Mouse (Mus musculus): ENCODE measurements around the gene Itih2. TPM values are rescaled to one million over a fixed set of nuclear protein-coding genes. Genes with fewer than 3 reads are reported as not detected.

Gene Itih2
- 2.9 and 4.1 TPM in 2 replicates for polyA plus RNA-seq (2015; fragmentation: Nextera tagmentation; extraction: Ambion mirVana)

- H3K9me3 ChIP-seq, result no peaks in the 10 kb centered on the region
- no peak within 1 kb of the TSS for H3K4me2 ChIP-seq
- H3K27ac ChIP-seq, result peak within 1 kb of the TSS; percentile 70
- H3K36me3 ChIP-seq, result no peaks in the 10 kb centered on the region
- no peaks in the 10 kb centered on the region for H3K27me3 ChIP-seq
- H3K9ac ChIP-seq, result no peak within 1 kb of the TSS
- no peak within 1 kb of the TSS for H3K4me3 ChIP-seq
- H3K4me1 ChIP-seq, result no peaks in the 10 kb centered on the region
- ATAC-seq (ENCODE audit: borderline replicate concordance, extremely low read depth, low FRiP score, low TSS enrichment), result no peak
- WGBS, result 81% methylated on average over 4 of the region's 4 CpGs
These were observed at the start of gene Itih2 for GRCm38 (mm10) chr2:10131296-10131695. TSS of gene Itih2 (minus strand) at chr2:10131396.

- no peak overlapping the region for H3K4me2 ChIP-seq
- H3K4me3 ChIP-seq, result no peak overlapping the region
- H3K4me1 ChIP-seq, result no peaks in the 10 kb centered on the region
- no peak overlapping the region for H3K27ac ChIP-seq
- no peak overlapping the region for H3K9ac ChIP-seq
- H3K9me3 ChIP-seq, result no peaks in the 10 kb centered on the region
- 81% methylated on average over 16 of the region's 16 CpGs for WGBS
- no peak for ATAC-seq (ENCODE audit: borderline replicate concordance, extremely low read depth, low FRiP score, low TSS enrichment)
- no peaks in the 10 kb centered on the region for H3K27me3 ChIP-seq
- H3K36me3 ChIP-seq, result no peaks in the 10 kb centered on the region
These were observed 38.8 kb upstream of the Itih2 start for GRCm38 (mm10) chr2:10169991-10170390.

- 43% methylated on average over 8 of the region's 8 CpGs for WGBS
- ATAC-seq (ENCODE audit: borderline replicate concordance, extremely low read depth, low FRiP score, low TSS enrichment), result no peak; the same call in 1 of the 2 replicates
- Histone ChIP-seq H3K9ac (no peak overlapping the region), H3K36me3 (no peaks in the 10 kb centered on the region), H3K4me1 (no peaks in the 10 kb centered on the region), H3K9me3 (no peaks in the 10 kb centered on the region), H3K4me2 (no peak overlapping the region), H3K27ac (no peak overlapping the region), H3K4me3 (no peak overlapping the region), H3K27me3 (no peaks in the 10 kb centered on the region)
These were observed 36.8 kb upstream of the Itih2 start for GRCm38 (mm10) chr2:10168016-10168415.

- Histone ChIP-seq H3K9ac (no peak overlapping the region), H3K27me3 (no peaks in the 10 kb centered on the region), H3K4me3 (no peak overlapping the region), H3K9me3 (no peaks in the 10 kb centered on the region), H3K4me1 (no peaks in the 10 kb centered on the region), H3K27ac (no peak overlapping the region), H3K36me3 (no peaks in the 10 kb centered on the region), H3K4me2 (no peak overlapping the region)
- 80% methylated on average over 11 of the region's 11 CpGs for WGBS
- ATAC-seq (ENCODE audit: borderline replicate concordance, extremely low read depth, low FRiP score, low TSS enrichment), result no peak
These were observed 36.1 kb upstream of the Itih2 start for GRCm38 (mm10) chr2:10167283-10167682.

GRCm38 (mm10) chr2:10166635-10167034, 35.4 kb upstream of the Itih2 start:
- H3K36me3 ChIP-seq, result no peaks in the 10 kb centered on the region

GRCm38 (mm10) chr2:10162011-10162410, 30.8 kb upstream of the Itih2 start:
- no peak overlapping the region for H3K9ac ChIP-seq
- no peak overlapping the region for H3K4me3 ChIP-seq
- H3K27me3 ChIP-seq, result no peaks in the 10 kb centered on the region
- 84% methylated on average over 4 of the region's 4 CpGs for WGBS
- H3K9me3 ChIP-seq, result no peaks in the 10 kb centered on the region
- no peak overlapping the region for H3K4me2 ChIP-seq
- no peaks in the 10 kb centered on the region for H3K4me1 ChIP-seq
- H3K27ac ChIP-seq, result no peak overlapping the region
- no peak for ATAC-seq (ENCODE audit: borderline replicate concordance, extremely low read depth, low FRiP score, low TSS enrichment)
- H3K36me3 ChIP-seq, result no peaks in the 10 kb centered on the region

More at GRCm38 (mm10) chr2:10166635-10167034, 35.4 kb upstream of the Itih2 start:
- WGBS, result 50% methylated on average over 6 of the region's 6 CpGs
- no peak overlapping the region for H3K4me2 ChIP-seq
- no peak overlapping the region for H3K27ac ChIP-seq
- H3K9me3 ChIP-seq, result no peaks in the 10 kb centered on the region
- H3K9ac ChIP-seq, result no peak overlapping the region
- H3K4me3 ChIP-seq, result no peak overlapping the region
- no peaks in the 10 kb centered on the region for H3K4me1 ChIP-seq
- ATAC-seq (ENCODE audit: borderline replicate concordance, extremely low read depth, low FRiP score, low TSS enrichment), result no peak
- H3K27me3 ChIP-seq, result no peaks in the 10 kb centered on the region

- no peaks in the 10 kb centered on the region for H3K27me3 ChIP-seq
- no peak overlapping the region for H3K9ac ChIP-seq
- H3K27ac ChIP-seq, result no peak overlapping the region
- H3K36me3 ChIP-seq, result no peaks in the 10 kb centered on the region
- H3K4me1 ChIP-seq, result peaks cover 13% of the 10 kb centered on the region
- no peak overlapping the region for H3K4me2 ChIP-seq
- WGBS, result 76% methylated on average over 10 of the region's 10 CpGs
- no peaks in the 10 kb centered on the region for H3K9me3 ChIP-seq
- no peak for ATAC-seq (ENCODE audit: borderline replicate concordance, extremely low read depth, low FRiP score, low TSS enrichment)
- no peak overlapping the region for H3K4me3 ChIP-seq
These were observed 26.0 kb upstream of the Itih2 start for GRCm38 (mm10) chr2:10157184-10157583.

- Histone ChIP-seq H3K4me2 (peak within 1 kb of the TSS; percentile 94), H3K9ac (peak within 1 kb of the TSS; percentile 40; the same call in 1 of the 2 replicates), H3K4me3 (peak within 1 kb of the TSS; percentile 50), H3K27me3 (no peaks in the 10 kb centered on the region), H3K9me3 (no peaks in the 10 kb centered on the region), H3K36me3 (no peaks in the 10 kb centered on the region), H3K27ac (no peak within 1 kb of the TSS), H3K4me1 (peaks cover 13% of the 10 kb centered on the region)
- ATAC-seq (ENCODE audit: borderline replicate concordance, extremely low read depth, low FRiP score, low TSS enrichment), result peak; percentile 81
- WGBS, result 6% methylated on average over 27 of the region's 27 CpGs
These were observed 22.2 kb upstream of the Itih2 start, which contains the start of gene Itih5 for GRCm38 (mm10) chr2:10153201-10154075. TSS of gene Itih5 (plus strand) at chr2:10153571.

GRCm38 (mm10) chr2:10152590-10152989, 21.4 kb upstream of the Itih2 start:
- H3K4me3 ChIP-seq, result no peak overlapping the region
- no peak overlapping the region for H3K27ac ChIP-seq
- ATAC-seq (ENCODE audit: borderline replicate concordance, extremely low read depth, low FRiP score, low TSS enrichment), result no peak
- H3K4me1 ChIP-seq, result peaks cover 13% of the 10 kb centered on the region
- 72% methylated on average over 5 of the region's 5 CpGs for WGBS
- H3K27me3 ChIP-seq, result no peaks in the 10 kb centered on the region
- no peaks in the 10 kb centered on the region for H3K9me3 ChIP-seq
- H3K4me2 ChIP-seq, result no peak overlapping the region
- no peak overlapping the region for H3K9ac ChIP-seq
- H3K36me3 ChIP-seq, result no peaks in the 10 kb centered on the region

- no peak for ATAC-seq (ENCODE audit: borderline replicate concordance, extremely low read depth, low FRiP score, low TSS enrichment)
- H3K4me2 ChIP-seq, result no peak overlapping the region
- 56% methylated on average over 8 of the region's 8 CpGs for WGBS
These were observed 16.0 kb upstream of the Itih2 start for GRCm38 (mm10) chr2:10147176-10147575.

GRCm38 (mm10) chr2:10145514-10145913, 14.3 kb upstream of the Itih2 start:
- Histone ChIP-seq H3K27ac (no peak overlapping the region), H3K4me2 (no peak overlapping the region), H3K36me3 (no peaks in the 10 kb centered on the region), H3K9ac (no peak overlapping the region), H3K9me3 (no peaks in the 10 kb centered on the region), H3K4me1 (no peaks in the 10 kb centered on the region; the same call in 1 of the 2 replicates), H3K4me3 (no peak overlapping the region), H3K27me3 (no peaks in the 10 kb centered on the region)
- 55% methylated on average over 6 of the region's 6 CpGs for WGBS
- ATAC-seq (ENCODE audit: borderline replicate concordance, extremely low read depth, low FRiP score, low TSS enrichment), result no peak

More at GRCm38 (mm10) chr2:10147176-10147575, 16.0 kb upstream of the Itih2 start:
- Histone ChIP-seq H3K27me3 (no peaks in the 10 kb centered on the region), H3K9ac (no peak overlapping the region), H3K4me1 (no peaks in the 10 kb centered on the region; the same call in 1 of the 2 replicates), H3K9me3 (no peaks in the 10 kb centered on the region), H3K4me3 (no peak overlapping the region), H3K27ac (no peak overlapping the region), H3K36me3 (no peaks in the 10 kb centered on the region)
